Mouse (Mus musculus): ENCODE results near the gene Sh3tc1. TPM values are rescaled to one million over a fixed set of nuclear protein-coding genes. Genes with fewer than 3 reads are reported as not detected.

Gene Sh3tc1
- polyA plus RNA-seq, 1 experiment = 0.72 TPM

- no peaks in the 10 kb centered on the region; the same call in 1 of the 2 replicates for H3K4me1 ChIP-seq (ENCODE audit: control insufficient read depth, insufficient read depth, low read length)
- no peaks in the 10 kb centered on the region for H3K27me3 ChIP-seq (ENCODE audit: control insufficient read depth, insufficient read depth, low read length)
These were observed 80.3 kb downstream of the Sh3tc1 start for GRCm38 (mm10) chr5:35659503-35659902.

GRCm38 (mm10) chr5:35655753-35656485 is 83.9 kb downstream of the Sh3tc1 start:
- TF ChIP-seq POLR2A (IDR thresholded peaks at IDR 0.05; ENCODE audit: control insufficient read depth, low read depth, low read length) = no peak
- no peak for TF ChIP-seq CTCF (IDR thresholded peaks at IDR 0.05; ENCODE audit: control insufficient read depth, insufficient read depth, insufficient replicate concordance, low read depth, low read length)
- no peaks in the 10 kb centered on the region for H3K36me3 ChIP-seq (ENCODE audit: control insufficient read depth, insufficient read depth, low read length)
- H3K27me3 ChIP-seq (ENCODE audit: control insufficient read depth, insufficient read depth, low read length) = no peaks in the 10 kb centered on the region
- H3K4me3 ChIP-seq (ENCODE audit: control insufficient read depth, low read depth, low read length) = no peak overlapping the region
- no peak overlapping the region for H3K27ac ChIP-seq (ENCODE audit: control insufficient read depth, insufficient read depth, low read depth, low read length)
- H3K4me1 ChIP-seq (ENCODE audit: control insufficient read depth, insufficient read depth, low read length) = peaks cover 2% of the 10 kb centered on the region; the same call in 1 of the 2 replicates

More at GRCm38 (mm10) chr5:35659503-35659902, 80.3 kb downstream of the Sh3tc1 start:
- no peak overlapping the region for H3K4me3 ChIP-seq (ENCODE audit: control insufficient read depth, low read depth, low read length)
- no peaks in the 10 kb centered on the region for H3K36me3 ChIP-seq (ENCODE audit: control insufficient read depth, insufficient read depth, low read length)
- H3K27ac ChIP-seq (ENCODE audit: control insufficient read depth, insufficient read depth, low read depth, low read length) = no peak overlapping the region
- TF ChIP-seq POLR2A (IDR thresholded peaks at IDR 0.05; ENCODE audit: control insufficient read depth, low read depth, low read length) (no peak), CTCF (IDR thresholded peaks at IDR 0.05; ENCODE audit: control insufficient read depth, insufficient read depth, insufficient replicate concordance, low read depth, low read length) (no peak)

GRCm38 (mm10) chr5:35653743-35654395 is 85.9 kb downstream of the Sh3tc1 start:
- Histone ChIP-seq H3K4me3 (ENCODE audit: control insufficient read depth, low read depth, low read length) (no peak overlapping the region), H3K27ac (ENCODE audit: control insufficient read depth, insufficient read depth, low read depth, low read length) (no peak overlapping the region), H3K36me3 (ENCODE audit: control insufficient read depth, insufficient read depth, low read length) (no peaks in the 10 kb centered on the region), H3K27me3 (ENCODE audit: control insufficient read depth, insufficient read depth, low read length) (no peaks in the 10 kb centered on the region), H3K4me1 (ENCODE audit: control insufficient read depth, insufficient read depth, low read length) (0 out of 2 replicates have a peak, but pooled peaks cover 2% of the 10 kb centered on the region)
- no peak for TF ChIP-seq CTCF (IDR thresholded peaks at IDR 0.05; ENCODE audit: control insufficient read depth, insufficient read depth, insufficient replicate concordance, low read depth, low read length)
- no peak for TF ChIP-seq POLR2A (IDR thresholded peaks at IDR 0.05; ENCODE audit: control insufficient read depth, low read depth, low read length)

DNA sequence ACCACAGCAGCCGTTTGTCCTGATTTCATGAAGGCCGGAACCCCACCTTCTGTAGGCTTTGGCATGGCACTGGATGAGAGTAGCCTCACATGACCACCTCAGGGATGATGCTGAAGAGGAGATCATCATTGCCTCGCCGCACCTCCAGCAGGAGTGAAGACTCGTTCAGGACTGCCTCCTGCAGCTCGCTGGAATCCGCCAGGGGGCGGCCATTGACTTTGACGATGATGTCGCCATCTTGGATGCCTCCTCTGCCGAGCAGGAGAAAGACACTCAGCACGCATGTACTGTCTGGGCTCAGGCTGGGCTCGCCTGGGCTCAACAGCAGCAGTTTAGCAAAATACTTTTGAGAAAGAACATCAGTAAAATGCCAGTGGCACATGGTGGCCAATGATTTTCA is 86.9 kb downstream of the Sh3tc1 start:
- TF ChIP-seq POLR2A (IDR thresholded peaks at IDR 0.05; ENCODE audit: control insufficient read depth, low read depth, low read length) = no peak
- TF ChIP-seq CTCF (IDR thresholded peaks at IDR 0.05; ENCODE audit: control insufficient read depth, insufficient read depth, insufficient replicate concordance, low read depth, low read length) = no peak
- 0 out of 2 replicates have a peak, but pooled peaks cover 2% of the 10 kb centered on the region for H3K4me1 ChIP-seq (ENCODE audit: control insufficient read depth, insufficient read depth, low read length)

GRCm38 (mm10) chr5:35652319-35652718 is 87.5 kb downstream of the Sh3tc1 start:
- H3K36me3 ChIP-seq (ENCODE audit: control insufficient read depth, insufficient read depth, low read length) = no peaks in the 10 kb centered on the region
- H3K4me1 ChIP-seq (ENCODE audit: control insufficient read depth, insufficient read depth, low read length) = peaks cover 2% of the 10 kb centered on the region; the same call in 1 of the 2 replicates
- H3K27ac ChIP-seq (ENCODE audit: control insufficient read depth, insufficient read depth, low read depth, low read length) = no peak overlapping the region
- no peak for TF ChIP-seq CTCF (IDR thresholded peaks at IDR 0.05; ENCODE audit: control insufficient read depth, insufficient read depth, insufficient replicate concordance, low read depth, low read length)
- TF ChIP-seq POLR2A (IDR thresholded peaks at IDR 0.05; ENCODE audit: control insufficient read depth, low read depth, low read length) = no peak
- no peak overlapping the region for H3K4me3 ChIP-seq (ENCODE audit: control insufficient read depth, low read depth, low read length)
- H3K27me3 ChIP-seq (ENCODE audit: control insufficient read depth, insufficient read depth, low read length) = no peaks in the 10 kb centered on the region

More for the DNA sequence above, 86.9 kb downstream of the Sh3tc1 start:
- Histone ChIP-seq H3K27ac (ENCODE audit: control insufficient read depth, insufficient read depth, low read depth, low read length) (no peak overlapping the region), H3K27me3 (ENCODE audit: control insufficient read depth, insufficient read depth, low read length) (no peaks in the 10 kb centered on the region), H3K4me3 (ENCODE audit: control insufficient read depth, low read depth, low read length) (no peak overlapping the region), H3K36me3 (ENCODE audit: control insufficient read depth, insufficient read depth, low read length) (no peaks in the 10 kb centered on the region)

DNA sequence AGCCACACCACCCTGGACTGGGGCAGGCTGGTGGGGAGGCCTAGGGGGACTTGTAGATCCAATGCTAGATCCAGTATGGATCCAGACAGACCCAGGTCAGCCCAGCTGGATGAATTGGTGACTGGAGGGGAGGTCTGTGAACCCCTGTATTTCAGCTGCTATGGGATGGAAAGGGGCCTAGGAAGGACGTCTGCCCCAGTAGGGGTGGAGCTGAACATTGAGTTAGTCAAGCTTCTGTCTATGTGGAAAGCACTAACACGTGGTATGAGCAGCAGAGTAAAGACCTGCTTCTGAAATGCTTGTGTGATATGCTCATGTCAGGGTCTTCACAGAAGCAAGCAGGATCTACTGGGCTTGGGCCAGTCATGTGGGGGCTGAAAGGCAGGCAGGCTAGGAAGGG is 91.6 kb downstream of the Sh3tc1 start:
- H3K27ac ChIP-seq (ENCODE audit: control insufficient read depth, insufficient read depth, low read depth, low read length) = peak overlapping the region; percentile 66
- no peaks in the 10 kb centered on the region for H3K27me3 ChIP-seq (ENCODE audit: control insufficient read depth, insufficient read depth, low read length)
- H3K36me3 ChIP-seq (ENCODE audit: control insufficient read depth, insufficient read depth, low read length) = no peaks in the 10 kb centered on the region
- H3K4me1 ChIP-seq (ENCODE audit: control insufficient read depth, insufficient read depth, low read length) = no peaks in the 10 kb centered on the region; the same call in none of the 2 replicates
- no peak for TF ChIP-seq CTCF (IDR thresholded peaks at IDR 0.05; ENCODE audit: control insufficient read depth, insufficient read depth, insufficient replicate concordance, low read depth, low read length)
- TF ChIP-seq POLR2A (IDR thresholded peaks at IDR 0.05; ENCODE audit: control insufficient read depth, low read depth, low read length) = no peak
- H3K4me3 ChIP-seq (ENCODE audit: control insufficient read depth, low read depth, low read length) = no peak overlapping the region

DNA sequence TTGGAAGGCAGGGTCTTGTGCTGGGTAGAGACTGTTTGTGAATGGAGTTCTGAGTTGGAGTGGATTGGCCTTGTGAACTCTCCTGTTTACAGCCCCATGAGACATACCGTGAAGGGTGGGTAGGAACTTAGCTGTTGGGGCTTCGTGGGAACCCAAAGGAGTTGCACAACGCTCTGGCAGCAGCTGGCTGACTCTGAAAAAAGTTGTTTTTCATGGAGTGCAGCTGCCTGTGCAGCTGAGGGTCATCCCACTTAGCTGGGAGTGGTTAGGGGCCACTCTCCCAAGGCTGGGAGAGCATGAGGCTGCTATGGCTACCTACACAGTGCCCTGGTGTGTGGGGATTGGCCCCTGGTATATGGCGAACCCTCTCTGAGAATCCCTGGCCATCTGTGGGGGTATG is 92.2 kb downstream of the Sh3tc1 start:
- H3K4me1 ChIP-seq (ENCODE audit: control insufficient read depth, insufficient read depth, low read length) = no peaks in the 10 kb centered on the region; the same call in none of the 2 replicates
- H3K4me3 ChIP-seq (ENCODE audit: control insufficient read depth, low read depth, low read length) = no peak overlapping the region
- H3K36me3 ChIP-seq (ENCODE audit: control insufficient read depth, insufficient read depth, low read length) = no peaks in the 10 kb centered on the region
- TF ChIP-seq POLR2A (IDR thresholded peaks at IDR 0.05; ENCODE audit: control insufficient read depth, low read depth, low read length) = no peak
- no peak for TF ChIP-seq CTCF (IDR thresholded peaks at IDR 0.05; ENCODE audit: control insufficient read depth, insufficient read depth, insufficient replicate concordance, low read depth, low read length)
- peak overlapping the region; percentile 66 for H3K27ac ChIP-seq (ENCODE audit: control insufficient read depth, insufficient read depth, low read depth, low read length)
- H3K27me3 ChIP-seq (ENCODE audit: control insufficient read depth, insufficient read depth, low read length) = no peaks in the 10 kb centered on the region

Other genes starting within 250 kb of the Sh3tc1 start
- 1.4 and 2.9 TPM in 2 replicates for gene Cpz, start 214.3 kb downstream of the Sh3tc1 start, polyA plus RNA-seq (2012; rRNA removed)
- gene Trmt44, start 164.9 kb downstream of the Sh3tc1 start, polyA plus RNA-seq (2012; rRNA removed) = 4.7 and 4.8 TPM in 2 replicates
- gene Acox3, start 156.9 kb downstream of the Sh3tc1 start, polyA plus RNA-seq (2012; rRNA removed) = 45.2 and 52.9 TPM in 2 replicates
- gene Htra3, start 60.2 kb downstream of the Sh3tc1 start, polyA plus RNA-seq (2012; rRNA removed) = 14.8 and 15.0 TPM in 2 replicates
- gene Ablim2, start 17.9 kb upstream of the Sh3tc1 start, polyA plus RNA-seq (2012; rRNA removed) = 1.2 and 1.7 TPM in 2 replicates
- 37.9 and 46.5 TPM in 2 replicates for gene Afap1, start 153.3 kb upstream of the Sh3tc1 start, polyA plus RNA-seq (2012; rRNA removed)